Mouse (Mus musculus) liver, postnatal 0 days (tissue): Measurements from ENCODE around the gene Ccl5.

ENCODE experiments used
- CTCF ChIP-seq: sonication (generic); IDR thresholded peaks from 2 replicates; pipeline ENCODE4 v1.5.1; 2016; ENCODE audit warnings: antibody characterized with exemption, low read depth
- EP300 ChIP-seq: IDR thresholded peaks from 2 replicates; pipeline ENCODE4 v1.6.1; 2016; ENCODE audit warnings: antibody characterized with exemption, low read depth, mild to moderate bottlenecking

DNA sequence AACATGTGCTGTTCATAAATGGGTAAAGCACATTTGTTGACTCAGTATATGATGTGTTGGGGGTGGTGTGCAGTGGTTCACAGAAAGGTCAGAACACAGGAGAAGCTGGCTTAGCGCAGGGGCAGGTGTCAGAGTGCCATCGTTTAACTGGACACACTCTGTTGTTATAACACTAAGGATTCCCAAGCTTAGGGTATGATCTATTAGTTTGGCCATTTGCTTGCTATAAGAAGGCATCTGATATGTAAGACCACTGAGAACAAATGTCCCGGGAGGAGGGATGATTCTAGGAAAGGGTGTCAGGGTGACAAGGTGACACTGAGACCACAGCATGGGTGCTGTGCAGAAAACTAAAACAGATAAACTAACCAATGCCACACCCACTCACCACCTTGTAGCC is 6.5 kb upstream of the Ccl5 start:
- TF ChIP-seq EP300 (no peak), CTCF (no peak)
